Mouse (Mus musculus): ENCODE data around the gene Zfp655. TPM values are rescaled to one million over a fixed set of nuclear protein-coding genes. Genes with fewer than 3 reads are reported as not detected.
"Not testable (repeated sequence)": the region's sequence is repeated elsewhere in the genome, so short reads cannot be mapped to it uniquely, and the experiment has no call there.

The Zfp655 gene
- polyA plus RNA-seq, 1 experiment from 2014 or later, result 26.0 TPM

DNA sequence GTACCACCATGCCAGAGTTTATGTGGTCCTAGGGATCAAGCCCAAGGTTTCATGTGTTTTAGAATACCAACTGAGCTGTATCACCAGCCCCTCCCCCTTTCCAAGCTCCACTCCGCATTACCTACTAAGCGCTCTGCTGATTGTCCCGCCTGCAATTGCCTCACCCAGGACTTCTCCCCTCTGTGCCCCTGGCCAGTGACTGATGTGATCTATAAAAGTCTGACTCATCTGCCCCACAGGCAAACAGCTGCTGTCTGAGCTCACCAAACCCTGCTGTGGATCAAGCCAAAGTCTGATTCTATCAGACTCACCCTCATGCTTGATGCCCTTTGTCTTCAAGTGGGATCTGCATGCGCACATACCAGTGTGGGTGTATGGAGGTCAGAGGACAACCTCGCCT lies 8.7 kb upstream of the Zfp655 start:
- Histone ChIP-seq H3K4me3 (no peak overlapping the region), H3K4me1 (no peaks in the 10 kb centered on the region), H3K9me3 (no peaks in the 10 kb centered on the region), H3K27ac (replicated peaks) (no peak overlapping the region), H3K36me3 (peaks cover 48% of the 10 kb centered on the region), H3K4me2 (no peak overlapping the region), H3K9ac (no peak overlapping the region), H3K27me3 (replicated peaks) (no peaks in the 10 kb centered on the region)
- no peak for ATAC-seq (ENCODE audit: extremely low read depth, insufficient number of reproducible peaks, low FRiP score, low TSS enrichment)
- WGBS, result 84% methylated on average over 5 of the region's 5 CpGs

DNA sequence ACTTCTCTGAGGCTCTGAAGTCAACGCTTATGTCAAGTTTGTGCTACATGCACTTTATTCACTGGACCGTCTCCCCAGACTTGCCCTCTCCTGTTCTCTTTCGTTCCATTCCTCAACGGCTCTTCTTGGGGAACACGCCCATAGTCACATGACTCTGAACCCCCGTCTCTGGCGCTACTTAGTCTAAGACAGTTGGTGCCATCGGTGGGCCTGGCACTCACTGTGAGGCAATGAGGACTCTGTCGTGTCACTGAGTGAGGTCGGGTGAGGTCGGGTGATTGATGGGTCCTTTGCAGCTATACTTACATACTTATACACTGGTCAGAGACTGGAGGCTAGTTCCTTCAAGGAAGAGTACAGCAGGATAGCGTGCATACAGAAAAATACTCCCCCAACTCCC lies 8.1 kb upstream of the Zfp655 start:
- no peak overlapping the region for H3K4me2 ChIP-seq
- WGBS, result 71% methylated on average over 12 of the region's 12 CpGs
- H3K27me3 ChIP-seq (replicated peaks), result no peaks in the 10 kb centered on the region
- no peak for ATAC-seq (ENCODE audit: extremely low read depth, insufficient number of reproducible peaks, low FRiP score, low TSS enrichment)
- H3K9me3 ChIP-seq, result no peaks in the 10 kb centered on the region
- H3K4me1 ChIP-seq, result no peaks in the 10 kb centered on the region
- H3K9ac ChIP-seq, result no peak overlapping the region
- H3K27ac ChIP-seq (replicated peaks), result no peak overlapping the region
- H3K4me3 ChIP-seq, result no peak overlapping the region
- H3K36me3 ChIP-seq, result peaks cover 42% of the 10 kb centered on the region

DNA sequence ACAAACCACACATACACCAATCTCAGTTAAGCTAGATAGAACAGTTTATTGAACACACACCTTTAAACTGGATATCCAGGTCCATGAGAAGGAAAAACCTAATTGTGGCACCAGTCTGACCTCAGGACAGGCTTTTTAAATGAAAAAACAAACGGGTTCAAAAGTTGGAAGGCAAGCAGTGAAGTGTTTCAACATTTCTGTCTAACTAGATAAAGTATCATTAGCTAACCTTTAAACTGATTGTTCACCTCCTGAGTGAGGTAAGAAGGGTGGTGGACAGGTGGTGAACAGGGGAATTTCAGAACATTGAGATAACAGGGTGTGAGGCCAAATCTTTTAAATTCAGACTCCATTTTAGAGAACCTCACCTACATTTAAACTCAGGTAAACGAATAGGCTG lies 5.1 kb upstream of the Zfp655 start:
- Histone ChIP-seq H3K27ac (replicated peaks) (no peak overlapping the region), H3K9ac (no peak overlapping the region), H3K4me3 (no peak overlapping the region), H3K36me3 (peaks cover 12% of the 10 kb centered on the region), H3K27me3 (replicated peaks) (no peaks in the 10 kb centered on the region), H3K4me2 (no peak overlapping the region), H3K9me3 (no peaks in the 10 kb centered on the region), H3K4me1 (peaks cover 7% of the 10 kb centered on the region; the same call in 1 of the 2 replicates)
- WGBS, result 59% methylated on average over 2 of the region's 2 CpGs
- no peak for ATAC-seq (ENCODE audit: extremely low read depth, insufficient number of reproducible peaks, low FRiP score, low TSS enrichment)

DNA sequence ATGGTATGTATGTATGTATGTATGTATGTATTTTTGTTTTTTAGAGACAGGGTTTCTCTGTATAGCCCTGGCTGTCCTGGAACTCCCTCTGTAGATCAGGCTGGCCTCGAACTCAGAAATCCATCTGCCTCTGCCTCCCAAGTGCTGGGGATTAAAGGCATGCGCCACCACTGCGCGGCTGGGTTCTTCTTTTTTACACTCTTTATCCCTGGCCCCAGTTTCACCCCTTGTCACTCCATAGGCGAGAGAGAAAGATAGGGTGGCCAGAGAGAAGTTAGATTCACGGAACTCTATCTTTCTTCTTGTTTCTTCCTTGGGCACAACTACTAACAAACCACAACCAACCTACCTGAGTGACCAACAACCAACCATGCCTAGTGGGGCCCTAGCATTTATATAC lies 2.2 kb upstream of the Zfp655 start:
- not testable (repeated sequence) for H3K9me3 ChIP-seq; H3K27ac ChIP-seq (replicated peaks); H3K4me2 ChIP-seq; H3K9ac ChIP-seq; ATAC-seq (ENCODE audit: extremely low read depth, insufficient number of reproducible peaks, low FRiP score, low TSS enrichment); H3K27me3 ChIP-seq (replicated peaks); H3K4me3 ChIP-seq
- Histone ChIP-seq H3K36me3 (peaks cover 10% of the 10 kb centered on the region), H3K4me1 (peaks cover 21% of the 10 kb centered on the region)
- 81% methylated on average over 6 of the region's 6 CpGs for WGBS

DNA sequence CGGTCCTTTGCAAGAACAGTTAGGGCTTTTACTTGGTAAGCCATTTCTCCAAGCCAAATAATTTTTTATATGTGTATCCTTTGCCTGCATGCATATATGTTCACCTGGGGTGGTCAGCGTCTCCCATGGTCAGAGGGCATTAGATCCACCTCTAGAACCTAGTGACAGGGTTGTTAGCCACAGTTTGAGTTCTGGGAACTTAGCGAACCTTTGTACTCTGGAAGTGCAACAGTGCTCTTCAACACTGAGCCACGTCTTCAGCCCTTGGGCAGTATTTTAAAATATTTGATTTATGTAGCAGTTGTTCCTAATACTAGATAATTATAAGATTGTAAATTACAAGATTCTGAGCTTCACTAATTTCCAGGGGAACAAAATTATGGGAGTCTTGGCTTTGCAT lies 874 bp upstream of the Zfp655 start:
- 90% methylated on average over 4 of the region's 4 CpGs for WGBS
- peak overlapping the region; percentile 85 for H3K4me2 ChIP-seq
- H3K9me3 ChIP-seq, result no peaks in the 10 kb centered on the region
- ATAC-seq (ENCODE audit: extremely low read depth, insufficient number of reproducible peaks, low FRiP score, low TSS enrichment), result no peak
- H3K4me3 ChIP-seq, result peak overlapping the region; percentile 99
- peaks cover 24% of the 10 kb centered on the region for H3K36me3 ChIP-seq
- H3K27me3 ChIP-seq (replicated peaks), result no peaks in the 10 kb centered on the region
- H3K9ac ChIP-seq, result peak overlapping the region; percentile 100; the same call in 1 of the 2 replicates
- peaks cover 21% of the 10 kb centered on the region for H3K4me1 ChIP-seq
- peak overlapping the region; percentile 96 for H3K27ac ChIP-seq (replicated peaks)

DNA sequence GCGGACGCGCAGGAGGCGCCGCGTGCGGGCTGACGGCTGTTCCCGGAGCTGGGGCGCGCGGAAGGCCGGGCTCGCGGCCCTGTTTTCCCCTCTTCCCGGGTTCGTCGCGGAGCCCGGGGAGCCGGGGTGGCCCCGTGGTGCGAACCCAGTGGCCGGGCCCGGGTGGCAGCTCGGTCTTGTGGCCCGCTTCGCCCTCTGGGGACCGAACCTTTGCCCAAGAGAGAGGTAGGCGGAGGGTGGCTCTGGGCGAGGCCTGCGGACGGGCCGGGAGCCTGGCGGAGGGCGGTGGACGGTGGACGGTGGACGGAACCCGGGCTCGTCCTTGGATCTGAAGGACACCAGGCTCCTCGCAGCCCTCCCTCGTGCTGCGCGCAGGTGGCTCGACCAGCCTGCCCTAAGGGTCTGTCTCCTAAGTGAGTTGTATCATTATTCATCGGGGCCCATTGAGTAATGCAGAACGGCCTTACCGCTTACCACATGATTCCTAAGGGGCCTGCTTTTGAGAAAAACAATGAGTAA lies 437 bp downstream of the Zfp655 start:
- peak overlapping the region; percentile 100 for H3K9ac ChIP-seq
- peak overlapping the region; percentile 99 for H3K4me3 ChIP-seq
- H3K4me1 ChIP-seq, result peaks cover 21% of the 10 kb centered on the region
- peak; percentile 51 for ATAC-seq (ENCODE audit: extremely low read depth, insufficient number of reproducible peaks, low FRiP score, low TSS enrichment)
- H3K4me2 ChIP-seq, result peak overlapping the region; percentile 85
- no peaks in the 10 kb centered on the region for H3K27me3 ChIP-seq (replicated peaks)
- WGBS, result under 1% methylated on average over 48 of the region's 49 CpGs
- H3K9me3 ChIP-seq, result no peaks in the 10 kb centered on the region
- H3K36me3 ChIP-seq, result peaks cover 35% of the 10 kb centered on the region
- peak overlapping the region; percentile 96 for H3K27ac ChIP-seq (replicated peaks)

DNA sequence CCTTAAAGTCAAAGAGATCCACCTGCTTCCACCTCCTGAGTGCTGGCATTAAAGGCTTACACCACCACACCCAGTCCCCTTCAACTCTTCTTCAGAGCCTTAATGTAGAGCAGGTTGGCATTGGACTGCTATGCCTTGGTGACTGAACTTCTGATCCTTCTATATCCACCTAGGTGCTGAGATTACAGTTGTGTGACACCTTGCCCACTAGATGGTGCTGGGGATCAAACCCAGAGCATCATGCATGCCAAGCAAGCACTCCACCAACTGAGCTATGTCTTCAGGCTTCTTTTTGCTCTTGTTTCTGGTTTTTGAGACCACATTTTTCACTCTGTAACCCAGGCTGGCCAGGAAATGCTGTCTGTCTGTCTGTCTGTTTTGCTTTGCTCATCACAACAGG lies 3.1 kb downstream of the Zfp655 start:
- Histone ChIP-seq H3K9ac (no peak overlapping the region), H3K4me1 (peaks cover 27% of the 10 kb centered on the region), H3K9me3 (no peaks in the 10 kb centered on the region), H3K27ac (replicated peaks) (no peak overlapping the region), H3K4me2 (no peak overlapping the region), H3K27me3 (replicated peaks) (no peaks in the 10 kb centered on the region), H3K4me3 (no peak overlapping the region), H3K36me3 (peaks cover 60% of the 10 kb centered on the region)
- no peak for ATAC-seq (ENCODE audit: extremely low read depth, insufficient number of reproducible peaks, low FRiP score, low TSS enrichment)

DNA sequence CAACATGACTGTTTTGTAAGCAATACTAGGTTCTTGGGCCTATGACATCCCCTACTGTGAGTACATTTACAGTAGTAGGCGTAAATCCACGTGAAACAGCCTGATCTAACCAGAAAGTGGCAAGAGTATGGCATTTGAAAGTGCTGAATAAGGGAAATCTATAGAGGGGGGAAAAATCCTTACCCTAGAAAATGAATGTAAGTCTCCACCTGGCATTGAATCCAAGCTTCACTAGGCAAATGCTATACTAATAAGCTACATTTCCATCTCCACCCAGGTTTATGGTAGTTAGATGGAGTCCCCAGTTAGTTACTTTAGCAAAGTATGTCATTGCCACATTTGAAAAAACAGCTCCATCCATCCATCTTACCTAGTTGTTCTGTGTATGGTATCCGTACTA lies 18.0 kb downstream of the Zfp655 start:
- no peak for ATAC-seq (ENCODE audit: extremely low read depth, insufficient number of reproducible peaks, low FRiP score, low TSS enrichment)
- no peak overlapping the region for H3K4me2 ChIP-seq
- no peak overlapping the region for H3K27ac ChIP-seq (replicated peaks)
- no peaks in the 10 kb centered on the region for H3K27me3 ChIP-seq (replicated peaks)
- peaks cover 5% of the 10 kb centered on the region for H3K9me3 ChIP-seq
- no peak overlapping the region for H3K4me3 ChIP-seq
- peaks cover 89% of the 10 kb centered on the region for H3K36me3 ChIP-seq
- no peaks in the 10 kb centered on the region for H3K4me1 ChIP-seq
- WGBS, result 90% methylated on average over 3 of the region's 3 CpGs
- no peak overlapping the region for H3K9ac ChIP-seq

DNA sequence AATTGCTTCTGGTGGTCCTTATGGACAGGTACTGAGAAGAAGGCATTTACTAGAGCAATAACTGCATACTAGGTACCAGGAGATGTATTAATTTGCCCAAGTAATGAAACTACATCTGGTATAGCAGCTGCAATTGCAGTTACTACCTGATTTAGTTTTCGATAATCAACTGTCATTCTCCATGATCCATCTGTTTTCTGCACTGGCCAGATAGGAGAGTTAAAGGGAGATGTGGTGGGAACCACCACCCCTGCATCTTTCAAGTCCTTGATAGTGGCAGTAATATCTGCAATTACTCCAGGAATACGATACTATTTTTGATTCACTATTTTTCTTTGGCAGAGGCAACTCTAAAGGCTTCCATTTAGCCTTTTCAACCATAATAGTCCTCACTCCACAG lies 42.1 kb downstream of the Zfp655 start:
- ATAC-seq (ENCODE audit: extremely low read depth, insufficient number of reproducible peaks, low FRiP score, low TSS enrichment); H3K4me3 ChIP-seq; H3K36me3 ChIP-seq; H3K9me3 ChIP-seq; H3K27me3 ChIP-seq (replicated peaks); H3K4me2 ChIP-seq; H3K9ac ChIP-seq; H3K4me1 ChIP-seq; H3K27ac ChIP-seq (replicated peaks): not testable (repeated sequence)
- 71% methylated on average over 2 of the region's 2 CpGs for WGBS

DNA sequence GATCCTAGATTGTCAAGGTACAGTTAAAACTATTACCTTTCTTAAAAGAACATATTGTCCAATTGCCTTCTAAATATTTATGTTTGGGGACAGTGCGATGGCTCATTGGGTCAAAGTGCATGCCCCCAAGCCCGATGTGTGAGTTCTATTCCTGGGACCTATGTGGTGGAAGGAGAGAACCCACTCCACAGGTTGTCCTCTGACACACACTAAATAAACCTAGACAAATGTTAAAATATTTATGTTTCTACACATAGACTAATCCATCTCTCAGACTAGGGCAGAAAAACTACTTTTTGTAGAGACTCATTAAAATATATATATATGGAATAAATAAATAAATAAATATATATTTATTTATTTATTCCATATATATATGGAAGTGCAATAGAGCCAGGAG lies 48.4 kb downstream of the Zfp655 start:
- Histone ChIP-seq H3K9ac (no peak overlapping the region), H3K27ac (replicated peaks) (no peak overlapping the region), H3K4me2 (peak overlapping the region; percentile 92), H3K4me1 (peaks cover 13% of the 10 kb centered on the region), H3K27me3 (replicated peaks) (no peaks in the 10 kb centered on the region), H3K36me3 (peaks cover 28% of the 10 kb centered on the region), H3K4me3 (peak overlapping the region; percentile 97), H3K9me3 (no peaks in the 10 kb centered on the region)
- 95% methylated on average over 2 of the region's 2 CpGs for WGBS
- no peak for ATAC-seq (ENCODE audit: extremely low read depth, insufficient number of reproducible peaks, low FRiP score, low TSS enrichment)

DNA sequence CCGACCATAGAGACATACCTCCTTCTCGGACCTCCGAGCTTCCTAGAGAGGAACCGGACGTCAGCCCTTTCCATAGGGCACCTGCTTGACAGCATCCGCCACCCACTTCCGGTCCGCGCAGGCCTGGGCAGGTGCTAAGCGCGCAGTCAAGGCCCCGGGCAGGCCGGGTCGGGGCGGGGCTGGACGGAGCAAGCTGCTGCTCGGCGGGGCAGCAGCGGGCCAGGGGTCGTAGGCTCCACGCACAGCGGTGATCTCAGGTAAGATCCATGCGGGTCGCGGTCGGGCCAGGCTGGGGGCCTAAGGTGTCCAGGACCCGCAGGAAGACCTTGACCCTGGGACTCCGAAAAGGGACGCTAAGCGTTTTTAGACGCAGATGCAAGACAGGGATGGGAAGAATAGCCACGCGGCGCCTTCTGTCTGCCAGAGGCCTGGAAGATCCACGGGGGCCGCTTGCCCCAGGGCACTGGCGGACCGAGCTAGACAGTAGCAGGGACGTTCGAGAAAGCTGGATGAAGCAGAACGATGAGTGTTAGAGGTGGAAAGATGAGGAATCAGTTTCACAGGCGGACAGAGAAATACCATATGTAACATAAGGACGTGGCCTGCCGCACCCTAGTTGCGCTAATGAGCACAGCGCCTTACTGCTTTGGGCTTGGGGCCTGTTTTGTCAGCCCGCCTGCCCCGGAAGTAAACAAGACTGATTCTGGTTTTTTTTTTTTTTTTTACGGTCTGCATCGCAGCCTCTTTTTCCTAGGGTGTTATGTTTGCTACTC lies 49.0 kb downstream of the Zfp655 start, which contains the start of gene Zscan25:
TSS of gene Zscan25 (plus strand) at position 130 of the 773 bp plus-strand sequence.
- under 1% methylated on average over 50 of the region's 50 CpGs for WGBS
- Histone ChIP-seq H3K9me3 (no peaks in the 10 kb centered on the region), H3K27ac (replicated peaks) (peak within 1 kb of the TSS; percentile 94), H3K4me3 (peak within 1 kb of the TSS; percentile 97), H3K4me1 (peaks cover 13% of the 10 kb centered on the region), H3K4me2 (peak within 1 kb of the TSS; percentile 92), H3K27me3 (replicated peaks) (no peaks in the 10 kb centered on the region), H3K36me3 (peaks cover 35% of the 10 kb centered on the region), H3K9ac (peak within 1 kb of the TSS; percentile 98)
- ATAC-seq (ENCODE audit: extremely low read depth, insufficient number of reproducible peaks, low FRiP score, low TSS enrichment), result peak; percentile 98

DNA sequence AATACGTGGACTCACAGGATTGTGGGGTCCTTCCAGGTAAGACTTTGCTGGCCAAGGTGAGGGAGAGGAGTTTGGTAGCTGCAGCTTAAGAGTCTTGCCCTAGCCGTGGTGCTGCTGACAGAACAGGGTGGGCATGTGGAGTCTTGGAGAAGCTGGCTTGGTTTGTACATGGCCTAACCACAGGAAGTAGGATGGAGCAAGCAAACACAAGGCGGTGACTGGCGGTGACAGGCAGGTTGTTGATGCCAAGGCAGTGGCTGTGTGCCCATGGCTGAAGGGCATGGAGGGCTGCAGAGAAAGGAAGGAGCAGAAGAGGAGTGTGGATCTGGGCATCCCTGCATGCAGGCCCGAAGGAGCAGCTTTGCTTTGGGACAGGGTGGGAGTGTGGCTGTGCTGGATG lies 56.9 kb downstream of the Zfp655 start:
- Histone ChIP-seq H3K4me2 (no peak overlapping the region), H3K36me3 (peaks cover 98% of the 10 kb centered on the region), H3K4me1 (no peaks in the 10 kb centered on the region), H3K9ac (no peak overlapping the region), H3K4me3 (no peak overlapping the region), H3K9me3 (no peaks in the 10 kb centered on the region), H3K27me3 (replicated peaks) (no peaks in the 10 kb centered on the region), H3K27ac (replicated peaks) (no peak overlapping the region)
- no peak for ATAC-seq (ENCODE audit: extremely low read depth, insufficient number of reproducible peaks, low FRiP score, low TSS enrichment)
- 95% methylated on average over 5 of the region's 5 CpGs for WGBS
